Mouse (Mus musculus) right cerebral cortex, adult 2 months (tissue): ENCODE measurements around the gene Mocs1.
A peak's percentile ranks its signal among the peaks of the same experiment; 100 is the strongest.

ENCODE experiments used
- DNase-seq, 2 experiments: peaks; one replicate each; pipeline ENCODE4 v3.0.0; 2021 to 2022; ENCODE audit warnings: low spot score in 2 of 2

Mocs1 gene

DNA sequence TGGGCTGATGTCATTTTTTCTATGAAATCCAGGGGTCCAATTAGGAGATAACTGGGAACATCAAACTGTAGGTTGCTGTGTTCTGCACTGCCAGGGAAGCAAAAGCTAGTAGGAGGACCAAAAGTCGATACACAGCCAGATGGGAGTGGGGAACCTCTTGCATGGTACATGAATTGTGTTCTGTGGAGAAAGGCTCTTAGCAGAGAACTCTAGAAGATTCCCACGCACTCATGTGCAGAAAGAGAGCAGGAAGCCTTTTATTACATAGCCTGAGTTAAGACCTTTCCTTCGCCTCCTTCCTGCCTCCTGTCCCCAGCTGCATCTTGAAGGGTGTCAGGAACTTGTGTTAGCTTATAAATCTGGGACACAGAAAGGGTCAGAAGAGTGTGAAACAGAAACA, 53.7 kb downstream of the Mocs1 start:
- peak; percentile 28 to 32 for DNase-seq

DNA sequence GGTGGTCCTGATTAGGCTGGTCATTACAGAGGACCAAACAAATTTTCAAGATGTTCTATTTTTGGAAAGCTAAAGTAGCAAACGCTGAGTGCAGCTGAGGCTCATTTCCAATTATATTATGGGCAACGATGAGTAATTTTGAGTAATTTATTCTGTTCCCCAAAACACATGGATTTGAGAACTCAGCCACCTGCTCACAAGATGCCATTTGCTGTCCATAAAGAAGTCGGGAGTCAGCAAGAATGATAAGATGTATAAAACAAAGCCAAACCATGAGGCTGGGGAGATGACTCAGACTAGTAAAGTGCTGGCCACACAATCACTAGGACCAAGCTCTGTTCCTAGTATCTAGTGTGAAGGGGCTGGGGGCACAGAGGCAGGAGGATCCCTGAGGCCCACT, 56.3 kb downstream of the Mocs1 start:
- peak; percentile 47 to 49 for DNase-seq

- no peak for DNase-seq
These were observed 60.9 kb downstream of the Mocs1 start for GRCm38 (mm10) chr17:49489098-49489497.

- DNase-seq: no peak
These were observed 65.1 kb downstream of the Mocs1 start for GRCm38 (mm10) chr17:49493276-49493675.

DNA sequence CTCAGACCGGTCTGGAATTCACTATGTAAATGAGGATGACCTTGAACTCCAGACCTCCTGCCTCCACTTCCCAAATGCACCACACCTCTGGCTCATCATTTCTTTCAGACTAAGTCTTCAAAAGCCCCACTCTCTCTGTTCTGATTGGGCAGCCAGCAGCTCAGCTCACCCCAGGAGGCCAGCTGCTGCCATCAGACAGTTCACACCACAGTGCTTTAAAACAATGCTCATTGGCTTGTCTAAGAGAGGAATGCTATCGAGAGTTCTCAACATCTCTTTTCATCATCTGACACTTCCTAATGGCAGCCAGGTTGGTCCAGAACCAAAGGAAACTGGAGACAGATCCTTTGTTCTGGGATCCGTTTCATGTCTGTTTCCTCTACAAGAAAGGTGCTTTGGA, 70.0 kb downstream of the Mocs1 start:
- DNase-seq: no peak

DNA sequence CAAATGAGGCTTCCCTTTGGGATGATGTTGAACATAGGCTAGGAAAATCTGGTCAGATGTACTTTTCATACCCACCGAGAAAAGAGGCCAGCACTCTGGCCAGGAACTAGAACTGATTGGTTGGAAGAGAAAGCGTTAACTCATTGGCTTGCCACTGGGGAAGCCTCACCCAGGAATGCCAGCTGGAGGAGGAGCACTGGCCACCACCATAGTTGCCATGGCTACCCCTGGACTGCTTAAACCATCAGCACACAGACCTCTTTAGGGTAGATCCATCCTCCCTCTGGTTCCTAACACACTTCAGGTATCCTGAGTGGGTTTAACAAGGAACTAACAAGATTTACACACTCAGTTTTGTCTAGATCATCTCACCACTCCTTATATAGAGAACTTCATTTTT, 71.5 kb downstream of the Mocs1 start:
- DNase-seq: no peak

GRCm38 (mm10) chr17:49500234-49500633, 72.1 kb downstream of the Mocs1 start:
- no peak for DNase-seq

DNA sequence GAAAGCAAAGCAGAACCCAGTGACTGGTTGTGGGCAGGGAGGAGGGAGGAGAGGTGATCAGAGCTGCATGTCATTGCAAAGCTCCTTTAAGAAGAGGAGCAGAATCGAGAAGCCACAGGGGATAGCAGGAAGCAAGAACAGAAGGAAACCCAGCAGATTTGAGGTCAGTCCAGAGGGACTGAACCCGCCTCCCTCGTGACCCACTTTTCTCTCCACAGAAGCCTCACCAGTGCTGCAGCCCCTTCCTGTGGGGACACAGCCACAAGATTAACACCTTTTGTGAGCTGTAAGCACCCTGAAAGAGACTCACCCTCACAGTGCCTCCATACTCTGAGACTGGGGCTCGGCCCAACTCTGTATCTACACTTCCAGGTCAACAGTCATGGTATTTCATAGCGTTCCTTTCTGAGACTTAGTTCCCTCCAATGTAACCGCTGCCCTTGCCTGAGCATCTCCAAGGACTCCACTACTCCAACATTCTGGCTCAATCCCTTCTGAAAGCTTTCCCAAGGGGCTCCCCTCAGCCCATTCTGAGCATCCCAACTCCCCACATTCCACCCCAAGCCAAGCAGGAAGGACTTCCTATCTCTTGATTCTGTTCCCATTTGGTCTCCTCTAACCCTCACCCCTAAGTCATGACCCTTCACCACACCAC, 75.2 kb downstream of the Mocs1 start:
- DNase-seq: no peak
